Comparison of ENCODE assay signal across 13 mouse cellular contexts in the genomic region with DNA sequence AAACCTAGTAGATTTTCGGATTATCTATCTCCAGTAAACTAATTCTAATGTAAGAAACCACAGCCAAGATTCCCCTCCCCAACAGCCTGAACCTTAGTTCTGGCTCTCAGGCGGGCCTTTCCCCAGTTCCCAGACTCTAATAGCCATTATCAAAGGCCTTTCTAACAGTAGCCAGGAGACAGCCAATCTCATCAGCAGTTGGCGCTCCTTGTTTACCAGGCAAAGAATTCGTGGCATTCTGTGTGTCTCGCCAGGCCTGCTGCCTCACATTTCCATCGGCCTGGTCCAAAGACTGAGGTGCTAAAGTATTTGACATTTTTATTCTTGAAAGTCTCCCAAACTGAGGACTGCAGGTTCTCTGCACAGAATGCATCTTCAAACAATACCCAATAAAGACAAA. TPM values are rescaled to one million over a fixed set of nuclear protein-coding genes. Genes with fewer than 3 reads are reported as not detected.
DNase-seq lines count a peak whose midpoint lies in the region; TF ChIP-seq lines count a peak whose summit lies in the region.
"Had no signal": no experiment of that assay in that cellular context is flagged by ENCODE, and none has a peak within 500 bp of the region (broad histone marks: within the 10 kb centered on the region; RNA-seq: fewer than 3 reads in every experiment).

No protein-coding gene starts in this region.

- 43% methylated on average over 6 of the region's 6 CpGs for WGBS in lung, adult 2 months

- no peak for TF ChIP-seq CTCF in lung, adult 2 months (IDR thresholded peaks at IDR 0.05; ENCODE audit: insufficient read depth, low read length)

- intact Hi-C loops in gastrocnemius, postnatal 14 days (cut with DNase I; ENCODE audit: low total_unique reads): no loop called here

- no peak for TF ChIP-seq POLR2A in lung, adult 2 months (IDR thresholded peaks at IDR 0.05; ENCODE audit: borderline replicate concordance, extremely low read depth, low read depth, low read length)

- no peak overlapping the region for H3K4me3 ChIP-seq in lung, adult 2 months (replicated peaks; ENCODE audit: extremely low read depth, low read depth, low read length)
- H3K4me3 ChIP-seq: intestine, embryonic 15.5 days; left cerebral cortex, adult 2 months; limb, embryonic 15.5 days had no signal

- peak; percentile 6 for DNase-seq in gastrocnemius, postnatal 14 days
- DNase-seq in gastrocnemius, adult 8-10 months (ENCODE audit: low spot score in 2 of 2): no peak
- peak; percentile 32 for DNase-seq in lung, postnatal 36 days
- DNase-seq in lung, adult 2 months: no peak
- DNase-seq in fibroblast of lung, adult 2 months (ENCODE audit: low read depth): peak; percentile 13
- peak; percentile 16 for DNase-seq in mesoderm, embryonic 11.5 days (ENCODE audit: low read depth, low spot score)
- no peak for DNase-seq in urinary bladder, postnatal 4 days (ENCODE audit: low spot score in 2 of 2)
- DNase-seq in adrenal gland, adult 2 months: no peak
- DNase-seq: adrenal gland, postnatal 10 days; kidney, postnatal 25 days had no signal

- no peaks in the 10 kb centered on the region for H3K4me1 ChIP-seq in lung, adult 2 months (ENCODE audit: control insufficient read depth, insufficient read depth, low read length)
- H3K4me1 ChIP-seq: intestine, embryonic 15.5 days; limb, embryonic 15.5 days had no signal

RNA-seq across cellular contexts. Expression of a gene that starts 24.6 kb away (rescaled TPM):
- 1 to 10 TPM; 8.3 to 9.3 TPM for total RNA-seq in gastrocnemius, postnatal 14 days (2021)
- 1 to 10 TPM; 4.7 to 6.8 (median 6.4) TPM for total RNA-seq in gastrocnemius, adult 8-10 months (2022)
- polyA plus RNA-seq in lung, adult 2 months (2012; rRNA removed): 7.7 and 14.6 TPM in 2 replicates
- 10 to 100 TPM; 29.2 to 41.6 TPM for total RNA-seq in adrenal gland, adult 2 months (2021)
- 3.1 and 4.0 TPM in 2 replicates for polyA plus RNA-seq in adrenal gland, adult 2 months (2012; rRNA removed)

Comparison
In these comparisons a context has a peak if more than half of its experiments do, and no peak if none do; other contexts are left out.
1. DNase-seq: peak in gastrocnemius, postnatal 14 days (single experiment), lung, postnatal 36 days (single experiment), fibroblast of lung, adult 2 months (single experiment) and mesoderm, embryonic 11.5 days (single experiment); none in gastrocnemius, adult 8-10 months (0 of 2), lung, adult 2 months (single experiment), urinary bladder, postnatal 4 days (0 of 2) and adrenal gland, adult 2 months (single experiment).